Mouse (Mus musculus): ENCODE measurements around the gene Clic4. TPM values are rescaled to one million over a fixed set of nuclear protein-coding genes. Genes with fewer than 3 reads are reported as not detected.

Clic4 gene
- total RNA-seq, 2 experiments from 2014 or later, result 29.7 to 32.3 TPM

Other genes starting within 250 kb of the Clic4 start
- gene Runx3, start 152.2 kb downstream of the Clic4 start, total RNA-seq (2015), result 18.1 and 20.8 TPM in 2 replicates
- gene Runx3, start 152.2 kb downstream of the Clic4 start, total RNA-seq (2017), result 4.3 and 6.5 TPM in 2 replicates
- gene Srrm1, start 80.5 kb upstream of the Clic4 start, total RNA-seq (2015), result 144 and 146 TPM in 2 replicates
- gene Srrm1, start 80.5 kb upstream of the Clic4 start, total RNA-seq (2017), result 80.5 and 112 TPM in 2 replicates
- not detected in 2 replicates for gene Ncmap, start 125.4 kb upstream of the Clic4 start, total RNA-seq (2015)
- not detected in 2 replicates for gene Ncmap, start 125.4 kb upstream of the Clic4 start, total RNA-seq (2017)
- 11.8 and 12.0 TPM in 2 replicates for gene Rcan3, start 161.0 kb upstream of the Clic4 start, total RNA-seq (2015)
- gene Rcan3, start 161.0 kb upstream of the Clic4 start, total RNA-seq (2017), result 9.8 and 10.6 TPM in 2 replicates
- gene Stpg1, start 222.0 kb upstream of the Clic4 start, total RNA-seq (2015), result not detected in 2 replicates
- 0.18 TPM in 1 of 2 replicates, not detected in the other for gene Stpg1, start 222.0 kb upstream of the Clic4 start, total RNA-seq (2017)
- 7.1 and 7.7 TPM in 2 replicates for gene Nipal3, start 222.2 kb upstream of the Clic4 start, total RNA-seq (2015)
- 31.8 and 36.0 TPM in 2 replicates for gene Nipal3, start 222.2 kb upstream of the Clic4 start, total RNA-seq (2017)